Mouse (Mus musculus): ENCODE measurements around the gene Ak3. TPM values are rescaled to one million over a fixed set of nuclear protein-coding genes. Genes with fewer than 3 reads are reported as not detected.

The Ak3 gene
- polyA plus RNA-seq (2021; fragmentation: Nextera tagmentation), result 60.5 TPM in 2 replicates
- long read RNA-seq, experiment 1, transcript Ak3-201 (5 exons, 2,809 nt), result major isoform, 121 of 143 reads
- long read RNA-seq, experiment 1, partial matches to known transcripts, result 5 of 143 reads
- long read RNA-seq, experiment 1, other reads (novel, unspliced or antisense), result 17 of 143 reads
- long read RNA-seq, experiment 2, transcript Ak3-201 (5 exons, 2,809 nt), result major isoform, 440 of 469 reads
- long read RNA-seq, experiment 2, partial matches to known transcripts, result 8 of 469 reads
- long read RNA-seq, experiment 2, other reads (novel, unspliced or antisense), result 21 of 469 reads

DNA sequence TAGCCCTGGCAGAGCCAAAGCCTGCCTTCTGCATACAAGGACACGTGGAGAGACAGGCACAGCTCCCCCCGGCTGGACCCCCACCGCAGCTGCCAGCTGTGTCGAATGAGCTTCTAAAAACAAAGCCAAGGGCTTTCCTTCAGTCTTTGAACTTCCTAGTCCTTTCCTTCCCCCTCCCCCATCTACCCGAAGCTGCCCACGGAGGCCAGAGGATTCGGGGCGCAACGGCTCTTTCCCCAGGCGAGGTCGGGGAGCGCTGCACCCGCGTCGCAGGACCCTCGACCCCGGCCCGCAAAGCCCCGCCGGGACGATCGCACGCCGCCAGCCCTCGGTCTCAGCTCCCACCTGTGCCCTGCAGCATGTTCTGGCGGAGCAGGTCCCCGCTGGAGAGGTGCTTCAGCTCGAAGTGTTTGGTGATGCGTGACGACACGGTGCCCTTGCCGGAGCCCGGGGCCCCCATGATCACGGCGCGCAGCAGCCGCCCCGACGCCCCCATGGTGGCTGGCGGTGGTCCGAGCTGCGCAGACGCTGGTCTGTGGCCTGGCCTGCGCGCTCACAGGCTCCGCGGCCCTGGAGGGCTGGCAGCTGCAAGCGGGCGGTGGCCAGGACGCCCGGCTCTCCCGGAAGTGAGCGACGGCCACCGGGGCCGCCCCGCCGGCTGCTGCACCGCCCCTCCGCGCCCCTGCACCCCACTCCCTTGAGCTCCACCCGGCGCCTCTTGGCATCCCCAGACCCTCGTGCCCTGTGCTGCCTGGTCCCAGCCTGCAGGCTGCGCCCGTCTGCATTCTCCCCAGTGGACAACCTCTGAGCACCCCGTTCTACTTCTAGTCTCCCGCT lies at the start of gene Ak3:
Gene Ak3, minus strand, starts transcription at position 628 of the 837 bp plus-strand sequence.

DNA sequence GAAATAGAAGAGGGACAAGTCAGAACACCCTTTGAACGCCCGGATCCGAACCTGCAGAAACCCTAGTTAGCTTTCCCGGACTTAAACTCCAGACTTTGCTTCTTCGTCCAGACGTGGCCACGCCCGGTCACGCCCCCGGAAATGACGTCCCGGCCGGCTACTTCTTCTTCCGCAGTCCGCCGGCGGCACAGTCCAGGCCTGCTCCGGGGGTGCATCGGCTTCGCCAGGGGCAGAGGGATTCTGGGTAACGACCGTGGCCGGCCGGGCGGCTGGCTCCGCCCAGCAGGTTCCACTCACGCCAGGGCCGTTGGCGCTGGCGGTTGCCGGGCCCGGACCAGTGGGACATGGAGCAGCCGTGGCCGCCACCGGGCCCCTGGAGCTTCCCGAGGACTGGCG lies 57.6 kb downstream of the Ak3 start, which contains the start of gene Cdc37l1:
Gene Cdc37l1, plus strand, starts transcription at position 159 of the 396 bp plus-strand sequence.

Other genes with a start within 250 kb of the Ak3 start
- gene Slc1a1, start 212.9 kb downstream of the Ak3 start, polyA plus RNA-seq (2021; fragmentation: Nextera tagmentation), result 20.4 and 26.9 TPM in 2 replicates
- gene Plpp6, start 84.0 kb downstream of the Ak3 start, polyA plus RNA-seq (2021; fragmentation: Nextera tagmentation), result 18.1 and 28.9 TPM in 2 replicates
- gene 4430402I18Rik, start 80.2 kb downstream of the Ak3 start, polyA plus RNA-seq (2021; fragmentation: Nextera tagmentation), result 6.3 and 7.4 TPM in 2 replicates
- 25.2 and 27.3 TPM in 2 replicates for gene Cdc37l1, start 57.6 kb downstream of the Ak3 start, polyA plus RNA-seq (2021; fragmentation: Nextera tagmentation)
- gene Rcl1, start 53.4 kb upstream of the Ak3 start, polyA plus RNA-seq (2021; fragmentation: Nextera tagmentation), result 27.4 and 31.1 TPM in 2 replicates
- gene Jak2, start 203.9 kb upstream of the Ak3 start, polyA plus RNA-seq (2021; fragmentation: Nextera tagmentation), result 2.3 and 2.5 TPM in 2 replicates